Mouse (Mus musculus) heart, adult 2 months (tissue): ENCODE data around the gene Rab9. TPM values are rescaled to one million over a fixed set of nuclear protein-coding genes. Genes with fewer than 3 reads are reported as not detected.
"Not testable (repeated sequence)": the region's sequence is repeated elsewhere in the genome, so short reads cannot be mapped to it uniquely, and the experiment has no call there.

Source experiments
- DNase-seq, 2 experiments: peaks; one replicate each; pipeline ENCODE4 v3.0.0; 2021
- H3K27ac ChIP-seq: fragments of 200-600 bp; 2 replicates; pipeline ENCODE4 v1.8.1; 2022
- H3K27me3 ChIP-seq: fragments of 200-500 bp; 2 replicates; pipeline ENCODE4 v1.6.1; 2012; ENCODE audit warnings: mild to moderate bottlenecking, low read length, inconsistent platforms, mixed read lengths; ENCODE audit not compliant: control insufficient read depth, insufficient read depth
- H3K36me3 ChIP-seq: fragments of 200-500 bp; 2 replicates; pipeline ENCODE4 v1.6.1; 2012; ENCODE audit warnings: low read length, inconsistent platforms; ENCODE audit not compliant: control insufficient read depth, insufficient read depth
- H3K4me1 ChIP-seq: fragments of 200-500 bp; 2 replicates; pipeline ENCODE4 v1.6.1; 2011; ENCODE audit warnings: low read length; ENCODE audit not compliant: control insufficient read depth, insufficient read depth
- H3K4me3 ChIP-seq: fragments of 200-600 bp; 2 replicates; pipeline ENCODE4 v1.8.1; 2022
- H3K79me2 ChIP-seq: fragments of 200-500 bp; replicated peaks from 2 replicates; pipeline ENCODE4 v1.6.1; 2012; ENCODE audit warnings: mild to moderate bottlenecking, inconsistent platforms, low read length, moderate library complexity, mixed read lengths; ENCODE audit not compliant: control insufficient read depth, insufficient read depth
- H3K9ac ChIP-seq: fragments of 200-500 bp; 2 replicates; pipeline ENCODE4 v1.6.1; 2012; ENCODE audit warnings: low read depth, mild to moderate bottlenecking, control low read depth, inconsistent platforms, low read length, mixed read lengths
- CTCF ChIP-seq: fragments of 200-600 bp; IDR thresholded peaks from 2 replicates; pipeline ENCODE4 v1.8.1; 2022; ENCODE audit warnings: antibody characterized with exemption, mild to moderate bottlenecking, moderate library complexity
- EP300 ChIP-seq: fragments of 200-500 bp; IDR thresholded peaks from 2 replicates; pipeline ENCODE4 v1.6.1; 2011; ENCODE audit warnings: low read depth, low read length, control low read depth; ENCODE audit not compliant: insufficient read depth
- POLR2A ChIP-seq: fragments of 200-500 bp; IDR thresholded peaks from 2 replicates; pipeline ENCODE4 v1.6.1; 2011; ENCODE audit warnings: mild to moderate bottlenecking, low read depth, low read length, control low read depth; ENCODE audit not compliant: insufficient read depth
- WGBS: fragments of 180-500 bp; shearing (Covaris S2); methylation state at CpG from one replicate; pipeline ENCODE4 v1.1.7; 2018; 5-methylcytosine and 5-hydroxymethylcytosine counted together
- intact Hi-C: fragments of 180-260 bp; cut with DNase I; formaldehyde crosslinking; loops from one replicate; pipeline ENCODE4 v1.15.1; 2025
- polyA plus RNA-seq: library from polyadenylated mRNA; depleted of rRNA; stranded (reverse); fragments of >200 nt; gene quantifications from 2 replicates; pipeline ENCODE4 v1.2.3, GENCODE M21; 2012
- total RNA-seq, 2 experiments: library from RNA; stranded (reverse); gene quantifications; 2 replicates each; pipeline ENCODE4 v1.2.3; 2021

Gene Rab9
- total and polyA plus RNA-seq, 3 experiments, result 8.3 to 25.8 (median 21.9) TPM

- Histone ChIP-seq H3K79me2 (no peaks in the 10 kb centered on the region), H3K4me3 (no peak overlapping the region), H3K27ac (no peak overlapping the region), H3K36me3 (no peaks in the 10 kb centered on the region), H3K4me1 (no peaks in the 10 kb centered on the region; the same call in 1 of the 2 replicates), H3K27me3 (no peaks in the 10 kb centered on the region), H3K9ac (no peak overlapping the region)
- TF ChIP-seq EP300 (no peak), POLR2A (no peak), CTCF (no peak)
- intact Hi-C loops, result no loop called here
- no peak for DNase-seq
- WGBS, result 85% methylated on average over 1 of the region's 1 CpGs
Measured at GRCm38 (mm10) chrX:166516631-166517030, 37.0 kb upstream of the Rab9 start.

GRCm38 (mm10) chrX:166515923-166516322 lies 36.3 kb upstream of the Rab9 start:
- H3K27ac ChIP-seq, result no peak overlapping the region
- no peaks in the 10 kb centered on the region for H3K36me3 ChIP-seq
- no peaks in the 10 kb centered on the region for H3K79me2 ChIP-seq
- no peak overlapping the region for H3K9ac ChIP-seq
- TF ChIP-seq EP300, result no peak
- no peak for TF ChIP-seq POLR2A
- no peak for TF ChIP-seq CTCF
- no peaks in the 10 kb centered on the region for H3K27me3 ChIP-seq
- H3K4me1 ChIP-seq, result no peaks in the 10 kb centered on the region; the same call in 1 of the 2 replicates
- intact Hi-C loops, result no loop called here
- WGBS, result 83% methylated on average over 3 of the region's 3 CpGs
- no peak for DNase-seq
- no peak overlapping the region for H3K4me3 ChIP-seq

GRCm38 (mm10) chrX:166514035-166514434 lies 34.4 kb upstream of the Rab9 start:
- H3K27me3 ChIP-seq, H3K27ac ChIP-seq, H3K79me2 ChIP-seq, intact Hi-C loops, H3K36me3 ChIP-seq, H3K4me3 ChIP-seq, H3K4me1 ChIP-seq, H3K9ac ChIP-seq: not testable (repeated sequence)
- WGBS, result 22% methylated on average over 12 of the region's 12 CpGs
- DNase-seq, result peak in 1 of 2 experiments; percentile 5

DNA sequence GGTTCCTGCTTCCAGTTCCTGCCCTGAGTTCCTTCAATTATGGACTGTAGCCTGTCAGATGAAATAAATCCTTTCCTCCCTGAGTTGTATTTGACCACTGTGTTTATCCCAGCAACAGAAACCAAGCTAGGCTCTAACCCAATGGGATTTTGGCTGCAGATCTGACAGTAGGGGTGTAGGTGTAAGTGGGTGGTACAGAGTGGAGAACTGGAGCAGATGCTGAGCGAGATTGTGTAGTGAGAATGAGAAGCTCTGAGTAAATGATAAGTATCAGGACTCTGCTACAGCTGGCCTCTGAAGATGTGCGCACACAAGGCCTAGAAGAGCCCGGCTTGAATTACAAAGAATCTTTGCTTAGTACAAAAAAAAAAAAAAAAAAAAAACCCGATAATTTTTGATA lies 32.4 kb upstream of the Rab9 start:
- Histone ChIP-seq H3K9ac (no peak overlapping the region), H3K27me3 (no peaks in the 10 kb centered on the region), H3K4me3 (no peak overlapping the region), H3K79me2 (no peaks in the 10 kb centered on the region), H3K36me3 (no peaks in the 10 kb centered on the region), H3K4me1 (peaks cover 2% of the 10 kb centered on the region), H3K27ac (no peak overlapping the region)
- DNase-seq, result no peak
- WGBS, result 87% methylated on average over 4 of the region's 4 CpGs
- intact Hi-C loops, result loop anchor here (2.0 kb wide), 1 partner anchor 71 kb away; the partner anchor contains the start of genes Ofd1 and Trappc2
- TF ChIP-seq POLR2A, result no peak
- TF ChIP-seq CTCF, result no peak
- TF ChIP-seq EP300, result no peak

DNA sequence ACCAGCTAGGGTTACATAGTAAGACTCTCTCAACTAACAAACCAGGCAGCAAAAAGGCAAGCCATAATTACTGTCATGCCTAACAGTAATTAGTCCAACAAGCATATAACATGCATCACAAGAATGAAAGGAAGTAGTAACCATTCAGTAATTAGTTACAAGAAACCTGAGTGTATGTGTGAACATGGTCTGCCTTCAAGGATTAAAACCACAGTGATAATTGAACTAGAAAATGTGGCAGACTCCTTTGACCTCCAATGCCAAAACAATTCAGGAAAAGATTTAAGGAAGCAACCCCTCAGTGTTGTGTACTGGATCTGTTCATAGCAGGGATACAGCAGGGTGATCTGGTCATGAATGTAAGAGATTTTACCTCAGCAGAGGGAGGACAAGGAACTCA lies 31.4 kb upstream of the Rab9 start:
- Histone ChIP-seq H3K9ac (no peak overlapping the region), H3K27ac (peak overlapping the region; percentile 83), H3K4me3 (peak overlapping the region; percentile 52), H3K79me2 (no peaks in the 10 kb centered on the region), H3K4me1 (peaks cover 2% of the 10 kb centered on the region; the same call in 1 of the 2 replicates), H3K36me3 (no peaks in the 10 kb centered on the region), H3K27me3 (no peaks in the 10 kb centered on the region)
- DNase-seq, result no peak
- TF ChIP-seq POLR2A (no peak), EP300 (no peak), CTCF (no peak)
- intact Hi-C loops, result no loop called here

DNA sequence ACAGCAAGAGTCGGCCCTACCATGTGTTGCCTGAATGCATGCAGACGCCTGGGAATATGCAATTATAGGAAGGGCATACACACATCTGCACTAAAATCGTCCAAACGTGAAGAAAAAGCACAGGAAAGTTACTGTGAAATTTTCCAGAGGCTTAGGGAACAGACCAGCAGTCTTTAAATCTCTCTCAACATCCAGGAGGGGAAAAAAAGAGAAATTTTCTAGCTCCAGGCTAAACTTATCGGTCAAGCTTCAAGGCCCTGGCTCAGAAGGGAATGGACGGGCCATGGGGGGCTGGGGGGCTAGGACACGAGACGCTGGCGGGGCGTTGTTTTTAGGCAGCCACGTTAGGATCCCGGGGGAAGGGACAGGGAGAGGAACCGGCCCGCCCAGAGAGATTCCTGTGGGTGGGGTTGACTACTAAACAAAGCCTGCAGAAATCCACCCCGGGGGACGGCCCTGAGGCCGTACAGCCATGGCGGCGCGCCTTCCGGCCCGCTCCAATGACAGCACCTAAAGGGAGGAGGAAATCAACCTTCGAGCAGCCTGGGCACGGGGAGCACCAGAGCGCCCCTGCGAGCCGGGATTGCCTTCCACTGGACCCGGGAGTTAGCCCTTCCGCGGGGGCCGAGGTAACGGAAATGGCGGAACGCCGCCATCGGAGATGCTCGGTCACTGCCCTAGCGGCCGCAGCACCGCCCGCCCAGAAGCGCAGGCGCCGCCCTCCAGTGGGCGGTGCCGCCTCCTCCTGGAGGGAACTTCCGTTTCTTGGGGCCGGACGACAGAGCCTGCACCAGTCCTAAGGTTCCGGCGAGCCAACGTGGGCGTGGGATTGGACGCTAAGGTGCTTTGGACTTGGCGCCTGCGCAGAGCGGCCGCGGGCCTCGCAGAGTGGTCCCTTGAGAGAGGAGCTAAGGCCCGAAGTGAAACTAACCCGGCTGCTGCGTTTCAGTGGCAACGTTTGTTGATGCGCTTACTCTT lies 30.4 kb upstream of the Rab9 start:
- Histone ChIP-seq H3K4me1 (peaks cover 2% of the 10 kb centered on the region; the same call in 1 of the 2 replicates), H3K27me3 (no peaks in the 10 kb centered on the region), H3K36me3 (no peaks in the 10 kb centered on the region), H3K27ac (peak overlapping the region; percentile 95), H3K4me3 (peak overlapping the region; percentile 61), H3K9ac (peak overlapping the region; percentile 84), H3K79me2 (no peaks in the 10 kb centered on the region)
- peak; percentile 92 to 96 for DNase-seq
- WGBS, result 15% methylated on average over 63 of the region's 65 CpGs
- intact Hi-C loops, result loop anchor here (1.0 kb wide), 1 partner anchor 31 kb away; the partner anchor contains the start of gene Rab9
- TF ChIP-seq POLR2A (peak; percentile 75), CTCF (peak; percentile 56), EP300 (no peak)
